Mouse (Mus musculus) inflammation-experienced regulatory T-cells, adult 6 months (primary cell): Measurements from ENCODE around the gene Slc39a12. TPM values are rescaled to one million over a fixed set of nuclear protein-coding genes. Genes with fewer than 3 reads are reported as not detected.

ENCODE experiments used
- ATAC-seq: one replicate; pipeline ENCODE4 v1.8.0; 2017
- polyA plus RNA-seq, 3 experiments: library from polyadenylated mRNA; unstranded; fragments of 100-300 nt; shearing (Covaris generic); gene quantifications; one replicate each; pipeline ENCODE4 v1.2.1; 2017

Gene Slc39a12
- polyA plus RNA-seq: not detected

GRCm38 (mm10) chr2:14388162-14388561 is at the start of gene Slc39a12:
TSS of gene Slc39a12 (plus strand) at chr2:14388316.
- ATAC-seq: no peak

GRCm38 (mm10) chr2:14341652-14342308 is 46.3 kb upstream of the Slc39a12 start:
- ATAC-seq: no peak

GRCm38 (mm10) chr2:14342309-14342839 is 45.7 kb upstream of the Slc39a12 start:
- no peak for ATAC-seq

GRCm38 (mm10) chr2:14388856-14389255 is 740 bp downstream of the Slc39a12 start:
- ATAC-seq: no peak

- ATAC-seq: no peak
Observed at GRCm38 (mm10) chr2:14390900-14391299, 2.8 kb downstream of the Slc39a12 start.

GRCm38 (mm10) chr2:14403000-14403399 is 14.9 kb downstream of the Slc39a12 start:
- no peak for ATAC-seq

GRCm38 (mm10) chr2:14428987-14429386 is 40.9 kb downstream of the Slc39a12 start:
- ATAC-seq: no peak

- no peak for ATAC-seq
Observed at GRCm38 (mm10) chr2:14447322-14447721, 59.2 kb downstream of the Slc39a12 start.

GRCm38 (mm10) chr2:14450866-14451265 is 62.8 kb downstream of the Slc39a12 start:
- ATAC-seq: no peak

- no peak for ATAC-seq
Observed at GRCm38 (mm10) chr2:14454946-14455631, 67.0 kb downstream of the Slc39a12 start.

- ATAC-seq: no peak
Observed at GRCm38 (mm10) chr2:14464438-14464837, 76.3 kb downstream of the Slc39a12 start.

GRCm38 (mm10) chr2:14494132-14494531 is 106.0 kb downstream of the Slc39a12 start:
- ATAC-seq: no peak

- no peak for ATAC-seq
Observed at GRCm38 (mm10) chr2:14496150-14496549, 108.0 kb downstream of the Slc39a12 start.

GRCm38 (mm10) chr2:14502482-14502881 is 114.4 kb downstream of the Slc39a12 start:
- no peak for ATAC-seq

GRCm38 (mm10) chr2:14518237-14518636 is 130.1 kb downstream of the Slc39a12 start:
- no peak for ATAC-seq

- no peak for ATAC-seq
Observed at GRCm38 (mm10) chr2:14534325-14535077, 146.4 kb downstream of the Slc39a12 start.

- ATAC-seq: no peak
Observed at GRCm38 (mm10) chr2:14535246-14535671, 147.1 kb downstream of the Slc39a12 start.

GRCm38 (mm10) chr2:14537781-14538180 is 149.7 kb downstream of the Slc39a12 start:
- ATAC-seq: no peak

GRCm38 (mm10) chr2:14543355-14543754 is 155.2 kb downstream of the Slc39a12 start:
- no peak for ATAC-seq

- ATAC-seq: no peak
Observed at GRCm38 (mm10) chr2:14543773-14544172, 155.7 kb downstream of the Slc39a12 start.
